Mouse (Mus musculus) lung, embryonic 16.5 days (tissue): ENCODE measurements around the gene Mpdu1. TPM values are rescaled to one million over a fixed set of nuclear protein-coding genes. Genes with fewer than 3 reads are reported as not detected.
A peak's percentile ranks its signal among the peaks of the same experiment; 100 is the strongest.
"Not testable (repeated sequence)": the region's sequence is repeated elsewhere in the genome, so short reads cannot be mapped to it uniquely, and the experiment has no call there.

Experiments used
- ATAC-seq: fragments of 200-750 bp; cut with Nextera tagmentation; 2 replicates; pipeline ENCODE4 v1.8.0; 2017; ENCODE audit warnings: low read depth, mild to moderate bottlenecking, moderate library complexity
- H3K27ac ChIP-seq: fragments of 300-500 bp; sonication (generic); 2 replicates; pipeline ENCODE4 v1.5.1; 2014; ENCODE audit warnings: mild to moderate bottlenecking, control low read depth, low read length
- H3K27me3 ChIP-seq: fragments of 300-500 bp; sonication (generic); 2 replicates; pipeline ENCODE4 v1.6.1; 2014; ENCODE audit warnings: low read depth, low read length, mixed read lengths; ENCODE audit not compliant: control insufficient read depth, insufficient read depth
- H3K36me3 ChIP-seq: fragments of 300-500 bp; sonication (generic); 2 replicates; pipeline ENCODE4 v1.6.1; 2014; ENCODE audit warnings: low read length; ENCODE audit not compliant: control insufficient read depth, insufficient read depth
- H3K4me1 ChIP-seq: fragments of 300-500 bp; sonication (generic); replicated peaks from 2 replicates; pipeline ENCODE4 v1.6.1; 2014; ENCODE audit warnings: low read length, mixed read lengths; ENCODE audit not compliant: control insufficient read depth, insufficient read depth
- H3K4me2 ChIP-seq: fragments of 300-500 bp; sonication (generic); 2 replicates; pipeline ENCODE4 v1.6.1; 2014; ENCODE audit warnings: low read depth, low read length, control low read depth
- H3K4me3 ChIP-seq: fragments of 300-500 bp; sonication (generic); 2 replicates; pipeline ENCODE4 v1.5.1; 2014; ENCODE audit warnings: mild to moderate bottlenecking, low read length, control low read depth
- H3K9ac ChIP-seq: fragments of 300-500 bp; sonication (generic); 2 replicates; pipeline ENCODE4 v1.6.1; 2014; ENCODE audit warnings: low read length, control low read depth
- H3K9me3 ChIP-seq: fragments of 300-500 bp; sonication (generic); 2 replicates; pipeline ENCODE4 v1.6.1; 2016; ENCODE audit warnings: low read length; ENCODE audit not compliant: control insufficient read depth
- WGBS: fragments of 180-500 bp; shearing (Covaris S2); extraction: QIAGEN DNeasy Blood & Tissue Kit; methylation state at CpG from one replicate; pipeline ENCODE4 v1.1.7; 2014; 5-methylcytosine and 5-hydroxymethylcytosine counted together
- polyA plus RNA-seq: library from polyadenylated mRNA; unstranded; fragments of >200 nt; fragmentation: Nextera tagmentation; extraction: Ambion mirVana; gene quantifications from 2 replicates; pipeline ENCODE4 v1.2.1, GENCODE M21; 2015

Mpdu1 gene
- polyA plus RNA-seq, 1 experiment from 2014 or later, result 71.0 TPM

DNA sequence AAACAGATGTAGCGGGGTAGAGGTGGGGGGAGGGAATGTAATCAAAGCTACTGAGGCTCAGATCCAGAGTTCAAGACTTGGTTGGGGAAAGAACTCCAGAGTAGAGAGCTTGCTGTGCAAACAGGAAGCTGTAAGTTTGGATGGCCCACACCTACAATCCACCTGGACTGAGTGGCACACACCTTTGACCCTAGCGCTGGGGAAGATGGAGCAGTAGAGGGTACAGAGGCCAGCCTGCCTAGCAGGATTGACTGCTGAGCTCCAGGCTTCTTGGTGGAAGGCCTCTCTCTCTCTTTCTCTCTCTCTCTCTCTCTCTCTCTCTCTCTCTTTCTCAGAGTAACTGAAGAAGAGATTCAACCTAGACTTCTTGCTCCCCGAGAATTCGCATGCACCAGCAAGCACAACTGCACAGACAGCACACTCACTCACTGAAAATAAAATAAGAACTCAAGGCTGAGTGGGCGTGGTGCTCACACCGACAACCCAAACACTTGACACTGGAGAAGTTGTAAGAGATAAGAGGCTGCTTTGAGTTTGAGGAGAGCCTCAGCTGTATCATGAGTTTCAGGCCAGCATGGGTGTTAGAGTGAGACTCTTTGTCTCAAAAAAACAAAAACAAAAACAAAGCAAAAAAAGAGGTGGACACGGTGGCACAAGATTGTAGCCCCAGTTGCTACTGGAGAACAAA is 41.9 kb downstream of the Mpdu1 start:
- no peak for ATAC-seq
- 62% methylated on average over 7 of the region's 7 CpGs for WGBS
- Histone ChIP-seq H3K27ac (no peak overlapping the region), H3K36me3 (no peaks in the 10 kb centered on the region), H3K27me3 (peaks cover 3% of the 10 kb centered on the region; the same call in 1 of the 2 replicates), H3K9me3 (no peaks in the 10 kb centered on the region), H3K4me1 (no peaks in the 10 kb centered on the region; the same call in 1 of the 2 replicates), H3K9ac (no peak overlapping the region), H3K4me2 (no peak overlapping the region), H3K4me3 (no peak overlapping the region)

DNA sequence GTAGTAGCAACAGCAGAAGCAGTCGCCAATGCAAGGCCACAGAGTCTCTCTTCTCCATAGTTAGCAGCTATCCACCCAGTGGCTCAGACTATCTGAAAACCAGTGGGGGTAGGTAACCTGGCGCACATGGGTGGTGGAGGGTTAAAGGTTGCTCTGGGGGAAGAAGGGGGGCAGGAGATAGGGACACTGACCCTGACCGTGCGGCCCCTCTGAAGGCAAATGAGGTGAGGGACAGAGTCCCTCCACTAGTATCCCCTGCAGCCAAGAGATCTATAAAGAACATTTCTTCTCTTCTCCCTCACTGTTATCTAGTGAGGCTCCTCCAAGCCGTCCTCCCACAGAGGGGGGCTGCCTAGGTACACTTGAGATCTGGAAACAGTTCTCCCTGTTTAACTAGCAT is 44.6 kb downstream of the Mpdu1 start, which contains the start of gene Shbg:
TSS of gene Shbg (minus strand) at position 101 of the 400 bp plus-strand sequence.
- no peak within 1 kb of the TSS for H3K27ac ChIP-seq
- no peak within 1 kb of the TSS for H3K4me2 ChIP-seq
- peaks cover 4% of the 10 kb centered on the region; the same call in 1 of the 2 replicates for H3K27me3 ChIP-seq
- H3K36me3 ChIP-seq, result no peaks in the 10 kb centered on the region
- ATAC-seq, result no peak
- H3K9ac ChIP-seq, result no peak within 1 kb of the TSS
- 56% methylated on average over 5 of the region's 5 CpGs for WGBS
- no peaks in the 10 kb centered on the region for H3K9me3 ChIP-seq
- H3K4me1 ChIP-seq, result peaks cover 3% of the 10 kb centered on the region; the same call in 1 of the 2 replicates
- no peak within 1 kb of the TSS for H3K4me3 ChIP-seq

GRCm38 (mm10) chr11:69616781-69617180 is 45.7 kb downstream of the Mpdu1 start:
- Histone ChIP-seq H3K4me3 (no peak overlapping the region), H3K4me1 (peaks cover 3% of the 10 kb centered on the region; the same call in 1 of the 2 replicates), H3K9ac (no peak overlapping the region), H3K27ac (no peak overlapping the region), H3K36me3 (no peaks in the 10 kb centered on the region), H3K9me3 (no peaks in the 10 kb centered on the region), H3K4me2 (no peak overlapping the region), H3K27me3 (peaks cover 4% of the 10 kb centered on the region; the same call in 1 of the 2 replicates)
- no peak for ATAC-seq
- 38% methylated on average over 10 of the region's 10 CpGs for WGBS

DNA sequence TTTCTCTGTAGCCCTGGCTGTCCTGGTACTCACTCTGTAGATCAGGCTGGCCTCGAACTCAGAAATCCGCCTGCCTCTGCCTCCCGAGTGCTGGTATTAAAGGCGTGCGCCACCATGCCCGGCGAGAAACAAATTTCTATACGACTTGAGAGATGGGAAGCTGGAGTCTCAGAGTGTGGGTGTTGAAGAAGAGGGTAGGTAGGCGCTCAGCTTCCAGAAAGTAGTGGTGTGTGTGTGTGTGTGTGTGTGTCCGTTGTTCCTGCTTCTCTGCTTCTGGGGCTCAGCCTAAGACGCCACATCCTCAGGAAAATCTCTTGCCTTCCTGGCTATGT is 48.2 kb downstream of the Mpdu1 start:
- Histone ChIP-seq H3K4me2 (peak overlapping the region; percentile 48; the same call in 1 of the 2 replicates), H3K4me3 (0 out of 2 replicates have a peak overlapping the region, but pooled peaks have one; percentile 5)
- not testable (repeated sequence) for ATAC-seq, H3K27ac ChIP-seq, H3K36me3 ChIP-seq, H3K9me3 ChIP-seq, H3K4me1 ChIP-seq, H3K9ac ChIP-seq, H3K27me3 ChIP-seq
- WGBS, result 42% methylated on average over 11 of the region's 11 CpGs

- H3K36me3 ChIP-seq, result no peaks in the 10 kb centered on the region
- peak; percentile 81 for ATAC-seq
- peaks cover 3% of the 10 kb centered on the region; the same call in 1 of the 2 replicates for H3K4me1 ChIP-seq
- H3K27ac ChIP-seq, result no peak overlapping the region
- WGBS, result 10% methylated on average over 18 of the region's 19 CpGs
- H3K27me3 ChIP-seq, result peaks cover 4% of the 10 kb centered on the region; the same call in 1 of the 2 replicates
- peak overlapping the region; percentile 48 for H3K4me2 ChIP-seq
- H3K9ac ChIP-seq, result peak overlapping the region; percentile 54; the same call in 1 of the 2 replicates
- H3K4me3 ChIP-seq, result 0 out of 2 replicates have a peak overlapping the region, but pooled peaks have one; percentile 5
- no peaks in the 10 kb centered on the region for H3K9me3 ChIP-seq
These were observed 48.7 kb downstream of the Mpdu1 start for GRCm38 (mm10) chr11:69613553-69614256.

GRCm38 (mm10) chr11:69610899-69611298 is 51.5 kb downstream of the Mpdu1 start:
- Histone ChIP-seq H3K4me3 (no peak overlapping the region), H3K27me3 (peaks cover 2% of the 10 kb centered on the region; the same call in 1 of the 2 replicates), H3K9me3 (no peaks in the 10 kb centered on the region), H3K27ac (no peak overlapping the region), H3K4me1 (peaks cover 7% of the 10 kb centered on the region), H3K9ac (no peak overlapping the region), H3K36me3 (no peaks in the 10 kb centered on the region), H3K4me2 (no peak overlapping the region)
- WGBS, result 59% methylated on average over 4 of the region's 4 CpGs
- no peak for ATAC-seq

GRCm38 (mm10) chr11:69609416-69609815 is 53.0 kb downstream of the Mpdu1 start:
- 55% methylated on average over 7 of the region's 7 CpGs for WGBS
- no peak for ATAC-seq
- Histone ChIP-seq H3K4me3 (no peak overlapping the region), H3K4me2 (no peak overlapping the region), H3K9ac (no peak overlapping the region), H3K4me1 (peaks cover 16% of the 10 kb centered on the region), H3K36me3 (no peaks in the 10 kb centered on the region), H3K27ac (no peak overlapping the region), H3K27me3 (peaks cover 6% of the 10 kb centered on the region; the same call in 1 of the 2 replicates), H3K9me3 (no peaks in the 10 kb centered on the region)

GRCm38 (mm10) chr11:69608525-69608924 is 53.9 kb downstream of the Mpdu1 start:
- ATAC-seq, result no peak
- Histone ChIP-seq H3K36me3 (no peaks in the 10 kb centered on the region), H3K9me3 (no peaks in the 10 kb centered on the region), H3K9ac (no peak overlapping the region), H3K27ac (no peak overlapping the region), H3K4me1 (peaks cover 13% of the 10 kb centered on the region), H3K4me3 (no peak overlapping the region), H3K4me2 (no peak overlapping the region), H3K27me3 (peaks cover 6% of the 10 kb centered on the region; the same call in 1 of the 2 replicates)
- WGBS, result 85% methylated on average over 3 of the region's 3 CpGs

GRCm38 (mm10) chr11:69606832-69607231 is 55.6 kb downstream of the Mpdu1 start:
- peaks cover 18% of the 10 kb centered on the region for H3K4me1 ChIP-seq
- H3K36me3 ChIP-seq, result no peaks in the 10 kb centered on the region
- WGBS, result 75% methylated on average over 2 of the region's 2 CpGs
- H3K27ac ChIP-seq, result no peak overlapping the region
- peaks cover 6% of the 10 kb centered on the region; the same call in 1 of the 2 replicates for H3K27me3 ChIP-seq
- H3K4me2 ChIP-seq, result no peak overlapping the region
- no peak for ATAC-seq
- no peak overlapping the region for H3K4me3 ChIP-seq
- no peaks in the 10 kb centered on the region for H3K9me3 ChIP-seq
- H3K9ac ChIP-seq, result no peak overlapping the region
